Mouse (Mus musculus): ENCODE results near the gene Fars2.

The Fars2 gene

DNA sequence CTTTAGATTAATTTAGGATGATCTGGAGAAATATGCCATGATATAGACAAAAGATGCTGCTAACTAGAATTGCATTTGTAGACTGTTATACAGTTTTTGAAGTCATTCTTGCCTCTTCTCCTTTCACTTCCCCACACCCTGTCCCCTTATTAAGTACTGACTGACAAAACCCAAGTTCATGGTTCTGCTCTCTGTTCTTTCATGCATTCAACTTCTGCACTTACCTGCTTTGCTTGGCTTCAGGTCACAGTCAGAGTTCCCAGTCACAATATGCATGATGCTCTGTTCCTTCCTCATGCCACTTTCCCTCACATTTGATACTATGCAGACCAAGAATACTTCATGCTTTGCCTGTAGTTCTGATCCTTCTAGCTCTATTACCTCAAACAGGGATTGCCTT lies 105.5 kb downstream of the Fars2 start:
- DNase-seq, result no peak

GRCm38 (mm10) chr13:36224431-36224830 lies 107.2 kb downstream of the Fars2 start:
- no peak for DNase-seq

DNA sequence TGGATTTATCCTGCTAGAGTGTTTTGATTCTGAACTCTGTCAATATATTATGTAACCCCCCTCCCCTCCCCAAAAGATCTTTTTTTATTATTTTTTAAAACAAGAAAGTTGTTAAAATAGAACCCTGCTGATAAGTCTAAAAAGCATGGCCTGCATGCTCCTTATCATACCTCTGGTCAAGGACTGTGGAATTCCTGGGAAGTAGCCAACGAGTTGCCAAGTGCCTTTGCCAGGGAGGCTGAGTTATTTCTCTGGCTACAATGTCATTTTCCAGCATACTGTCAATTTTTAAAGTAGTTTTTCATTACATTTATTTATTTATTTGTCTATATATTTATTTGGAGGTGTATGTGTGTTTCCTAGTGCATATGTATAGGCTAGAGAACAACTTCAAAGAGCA lies 125.0 kb downstream of the Fars2 start:
- no peak for DNase-seq

DNA sequence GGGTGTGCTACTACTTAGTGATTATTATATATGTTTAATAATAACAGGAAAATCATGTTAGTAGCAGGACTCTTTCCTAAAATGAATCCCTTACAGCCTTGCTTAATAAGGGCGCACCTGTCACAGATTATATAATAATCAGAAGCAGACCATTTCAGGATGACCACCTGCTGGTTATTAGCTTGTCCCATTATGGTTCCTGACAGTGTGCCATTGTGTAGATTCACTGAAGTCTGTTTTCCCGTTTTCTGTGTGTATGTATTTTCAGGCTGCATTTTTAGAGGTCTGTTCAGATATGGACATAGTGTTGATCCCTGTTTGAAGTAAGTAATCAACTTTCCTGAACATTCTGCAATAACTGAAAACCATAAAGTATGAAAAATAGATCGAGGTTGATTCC lies 136.7 kb downstream of the Fars2 start:
- no peak for DNase-seq

DNA sequence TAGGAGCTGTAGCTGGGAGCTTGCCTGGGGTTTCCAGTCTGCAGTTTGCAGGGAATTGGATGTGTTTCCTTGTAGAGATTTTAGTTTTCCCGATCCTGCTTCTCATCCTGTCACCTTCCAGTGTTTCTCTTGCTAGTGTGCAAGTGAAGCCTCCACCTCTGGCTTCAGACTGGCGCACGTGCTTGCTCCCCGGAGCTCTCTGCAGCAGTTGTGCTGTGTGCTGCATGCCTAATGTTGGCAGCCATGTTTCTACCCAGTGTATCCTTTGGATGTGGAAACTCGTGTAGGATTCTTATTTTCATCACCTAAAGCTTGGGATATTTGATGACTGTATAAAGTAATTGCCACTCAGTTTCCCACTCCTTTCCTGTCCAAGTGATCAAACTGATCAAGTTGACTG lies 140.0 kb downstream of the Fars2 start:
- DNase-seq, result no peak

- DNase-seq, result no peak
Observed at GRCm38 (mm10) chr13:36259754-36260153, 142.5 kb downstream of the Fars2 start.

- no peak for DNase-seq
Observed at GRCm38 (mm10) chr13:36261299-36261698, 144.1 kb downstream of the Fars2 start.

GRCm38 (mm10) chr13:36263240-36264095 lies 146.3 kb downstream of the Fars2 start:
- DNase-seq, result no peak

- DNase-seq, result no peak
Observed at GRCm38 (mm10) chr13:36264391-36264790, 147.2 kb downstream of the Fars2 start.

DNA sequence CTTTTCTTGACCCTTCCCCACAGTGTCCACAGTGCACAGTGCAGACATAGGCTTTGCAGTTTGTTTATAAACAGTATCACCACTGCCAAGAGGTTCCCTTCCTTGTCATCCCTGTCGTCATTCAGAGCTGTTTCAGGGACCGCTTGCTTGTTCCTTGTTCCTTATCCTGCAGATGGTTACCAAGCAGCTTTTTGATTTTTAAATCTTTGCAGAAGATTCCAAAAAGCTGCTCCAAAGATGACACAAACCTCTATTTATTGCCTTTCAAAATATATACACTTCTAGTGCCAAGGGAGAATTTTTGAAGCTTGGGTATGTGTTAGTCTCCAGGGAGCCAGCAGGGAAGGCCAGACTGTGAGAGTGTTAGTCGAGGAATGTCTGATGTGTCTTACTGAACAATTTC lies 148.1 kb downstream of the Fars2 start:
- DNase-seq, result no peak

- no peak for DNase-seq
Observed at GRCm38 (mm10) chr13:36267399-36267798, 150.2 kb downstream of the Fars2 start.

DNA sequence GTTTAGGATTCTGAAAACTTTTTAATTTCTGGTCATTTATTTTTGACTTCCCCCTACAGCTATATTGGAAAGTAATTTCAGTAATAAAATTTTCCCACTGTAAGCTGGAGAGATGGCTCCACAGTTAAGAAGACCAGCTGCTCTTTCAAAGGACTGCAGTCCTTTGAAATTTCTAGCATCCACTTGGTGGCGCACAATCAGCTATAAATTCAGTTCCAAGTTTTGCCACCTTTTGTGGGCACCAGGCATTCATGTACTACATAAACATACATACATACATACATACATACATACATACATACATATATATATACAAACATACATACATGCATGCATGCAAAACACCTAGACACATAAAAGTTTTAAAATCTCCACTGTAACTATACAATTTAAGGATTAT lies 153.7 kb downstream of the Fars2 start:
- no peak for DNase-seq

- DNase-seq, result no peak
Observed at GRCm38 (mm10) chr13:36273497-36273896, 156.3 kb downstream of the Fars2 start.

- no peak for DNase-seq
Observed at GRCm38 (mm10) chr13:36276194-36276593, 159.0 kb downstream of the Fars2 start.

GRCm38 (mm10) chr13:36282018-36282417 lies 164.8 kb downstream of the Fars2 start:
- DNase-seq, result peak; percentile 92

DNA sequence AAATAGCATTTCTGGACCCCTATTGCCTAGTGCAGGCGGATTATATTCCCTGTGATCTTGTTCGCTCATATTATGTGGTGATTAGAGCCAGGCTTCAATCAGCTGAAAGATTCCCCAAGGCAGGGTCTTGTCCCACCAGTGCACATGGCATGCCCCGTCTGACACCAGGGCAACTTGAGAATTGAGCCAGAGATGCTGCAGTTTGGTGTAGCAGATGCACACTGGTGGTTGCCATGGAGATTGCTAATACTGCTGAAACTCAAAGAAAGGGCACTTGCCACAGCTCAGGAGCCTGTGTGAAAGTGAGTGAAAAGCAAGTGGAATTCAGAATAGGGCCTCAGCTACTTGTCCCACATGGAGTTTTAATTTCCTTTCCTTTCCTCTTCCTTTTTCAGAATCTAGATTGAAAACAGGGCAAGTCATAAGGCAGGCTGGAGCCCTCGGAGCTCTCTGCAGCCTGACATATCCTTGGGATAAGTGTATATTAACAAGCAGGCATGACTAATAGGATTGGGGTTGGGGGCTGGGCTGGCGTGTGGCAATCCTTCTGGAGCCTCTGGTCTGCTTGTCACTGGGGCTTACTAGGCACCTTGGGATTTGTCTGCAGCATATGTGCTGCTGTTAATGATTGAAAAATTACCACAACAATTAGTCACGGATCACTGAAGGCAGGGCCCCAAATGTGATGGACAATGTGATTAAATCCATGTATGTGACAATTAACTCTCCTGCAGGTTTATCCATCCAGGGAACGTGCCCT lies 165.8 kb downstream of the Fars2 start:
- DNase-seq, result no peak

GRCm38 (mm10) chr13:36283545-36284067 lies 166.4 kb downstream of the Fars2 start:
- DNase-seq, result no peak

- no peak for DNase-seq
Observed at GRCm38 (mm10) chr13:36284097-36284496, 166.9 kb downstream of the Fars2 start.

- DNase-seq, result no peak
Observed at GRCm38 (mm10) chr13:36285235-36285634, 168.0 kb downstream of the Fars2 start.

DNA sequence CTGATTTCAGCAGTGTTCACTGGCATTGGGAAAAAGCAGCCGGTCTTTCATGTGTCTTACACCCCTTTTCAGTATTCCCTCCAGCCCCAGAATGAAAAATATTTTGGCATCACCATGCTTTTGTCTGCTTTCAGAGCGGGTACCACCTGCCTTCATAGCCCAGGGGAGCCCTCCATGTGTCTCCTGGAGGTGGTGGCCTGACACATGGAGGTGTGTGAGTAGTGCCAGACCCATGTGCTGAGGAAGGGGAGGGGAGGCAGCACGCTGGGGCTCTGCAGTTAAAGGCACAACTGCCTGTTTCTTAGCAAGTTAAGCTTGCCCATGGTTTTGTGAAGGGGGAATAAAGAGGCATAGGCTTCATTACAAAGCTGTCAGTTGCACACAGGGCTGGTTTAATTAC lies 176.3 kb downstream of the Fars2 start:
- no peak for DNase-seq

DNA sequence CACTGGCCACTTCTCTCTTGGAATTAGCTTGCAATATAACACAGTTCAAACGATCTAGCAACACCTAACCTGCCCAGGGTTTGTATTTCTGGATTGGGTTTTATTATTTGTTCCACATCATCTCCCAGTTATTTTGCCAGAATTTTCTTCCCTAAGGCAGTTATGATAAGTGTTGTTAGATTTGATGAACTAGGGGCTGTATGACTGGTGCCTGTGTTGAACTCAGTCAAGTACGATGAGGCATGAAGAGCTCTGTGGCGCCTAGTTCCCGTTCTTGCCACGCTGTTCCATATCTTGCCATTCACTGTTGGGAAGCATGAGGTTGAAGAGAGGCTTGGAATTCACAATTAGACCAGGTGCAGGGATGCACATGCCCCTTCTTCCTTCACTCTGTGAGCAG lies 177.3 kb downstream of the Fars2 start:
- DNase-seq, result no peak

DNA sequence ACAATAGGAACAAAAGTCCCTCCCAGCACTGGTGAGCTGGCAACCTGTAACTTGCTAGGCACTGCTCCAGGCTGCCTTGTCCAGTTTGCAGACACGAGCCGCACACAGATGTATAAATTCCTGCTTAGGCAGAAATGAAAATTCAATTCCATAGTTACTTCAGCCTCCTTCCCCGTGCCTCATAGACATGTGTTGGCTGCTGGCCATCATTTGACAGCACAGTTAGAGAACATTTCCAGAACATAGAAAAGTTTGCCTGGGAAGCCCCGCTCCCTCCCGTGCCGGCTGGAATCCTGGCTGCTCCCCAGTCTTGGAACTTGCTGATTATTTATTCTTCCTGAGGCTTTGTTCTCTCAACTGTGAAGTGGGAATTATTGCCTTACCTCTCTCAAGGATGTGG lies 178.6 kb downstream of the Fars2 start:
- peak; percentile 68 for DNase-seq

DNA sequence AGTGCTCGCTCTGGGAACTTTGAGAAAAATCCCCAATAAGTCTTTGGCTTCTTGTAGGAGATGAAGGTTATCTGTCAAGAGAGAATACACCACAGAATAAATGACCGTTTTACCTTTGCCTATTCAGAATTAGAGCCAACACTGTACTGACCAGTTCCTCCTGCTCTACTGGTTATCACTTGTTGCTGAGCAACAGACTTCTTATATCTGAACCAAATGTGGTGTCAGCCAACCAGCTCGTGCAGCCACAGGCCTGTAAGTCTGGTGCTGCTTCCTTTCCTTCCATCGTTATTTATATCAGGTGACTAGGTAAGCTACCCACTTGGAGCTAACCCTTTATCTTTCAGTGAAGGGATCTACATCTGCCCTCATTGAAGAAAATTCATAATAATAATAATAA lies 179.4 kb downstream of the Fars2 start:
- DNase-seq, result no peak
